Mouse (Mus musculus) testis, adult 2 months (tissue): ENCODE data around the gene Cyp21a1. TPM values are rescaled to one million over a fixed set of nuclear protein-coding genes. Genes with fewer than 3 reads are reported as not detected.
A peak's percentile ranks its signal among the peaks of the same experiment; 100 is the strongest.
"Not testable (repeated sequence)": the region's sequence is repeated elsewhere in the genome, so short reads cannot be mapped to it uniquely, and the experiment has no call there.

Experiments used
- H3K27ac ChIP-seq: fragments of 200-500 bp; 2 replicates; pipeline ENCODE4 v1.5.1; 2012; ENCODE audit warnings: low read depth, low read length; ENCODE audit not compliant: control insufficient read depth, insufficient read depth
- H3K27me3 ChIP-seq: fragments of 200-500 bp; 2 replicates; pipeline ENCODE4 v1.6.1; 2012; ENCODE audit warnings: mild to moderate bottlenecking, low read length, moderate library complexity; ENCODE audit not compliant: control insufficient read depth, insufficient read depth
- H3K36me3 ChIP-seq: fragments of 200-500 bp; 2 replicates; pipeline ENCODE4 v1.6.1; 2012; ENCODE audit warnings: mild to moderate bottlenecking, low read length; ENCODE audit not compliant: control insufficient read depth, insufficient read depth
- H3K4me1 ChIP-seq: fragments of 200-500 bp; 2 replicates; pipeline ENCODE4 v1.6.1; 2012; ENCODE audit warnings: low read length; ENCODE audit not compliant: control insufficient read depth, insufficient read depth
- H3K4me3 ChIP-seq: fragments of 200-500 bp; 2 replicates; pipeline ENCODE4 v1.5.1; 2012; ENCODE audit warnings: low read depth, mild to moderate bottlenecking, low read length, moderate library complexity, mixed read lengths; ENCODE audit not compliant: control insufficient read depth
- CTCF ChIP-seq: fragments of 200-500 bp; IDR thresholded peaks from 2 replicates; pipeline ENCODE4 v1.5.1; 2012; ENCODE audit warnings: low read depth, mild to moderate bottlenecking, inconsistent platforms, low read length, moderate library complexity; ENCODE audit not compliant: control insufficient read depth, insufficient read depth, insufficient replicate concordance
- POLR2A ChIP-seq: fragments of 200-500 bp; IDR thresholded peaks from 2 replicates; pipeline ENCODE4 v1.6.1; 2012; ENCODE audit warnings: low read depth, mild to moderate bottlenecking, inconsistent platforms, low read length, moderate library complexity; ENCODE audit not compliant: control insufficient read depth
- polyA plus RNA-seq: library from polyadenylated mRNA; depleted of rRNA; stranded (reverse); fragments of >200 nt; gene quantifications from 2 replicates; pipeline ENCODE4 v1.2.3, GENCODE M21; 2012; rRNA removed

Gene Cyp21a1
- polyA plus RNA-seq, result 1.1 and 1.4 TPM in 2 replicates

GRCm38 (mm10) chr17:34804301-34804700 is at the start of gene Cyp21a1:
Gene Cyp21a1 (minus strand): TSS chr17:34804561.
- not testable (repeated sequence) for H3K4me1 ChIP-seq, H3K27me3 ChIP-seq, H3K4me3 ChIP-seq, H3K27ac ChIP-seq, H3K36me3 ChIP-seq

DNA sequence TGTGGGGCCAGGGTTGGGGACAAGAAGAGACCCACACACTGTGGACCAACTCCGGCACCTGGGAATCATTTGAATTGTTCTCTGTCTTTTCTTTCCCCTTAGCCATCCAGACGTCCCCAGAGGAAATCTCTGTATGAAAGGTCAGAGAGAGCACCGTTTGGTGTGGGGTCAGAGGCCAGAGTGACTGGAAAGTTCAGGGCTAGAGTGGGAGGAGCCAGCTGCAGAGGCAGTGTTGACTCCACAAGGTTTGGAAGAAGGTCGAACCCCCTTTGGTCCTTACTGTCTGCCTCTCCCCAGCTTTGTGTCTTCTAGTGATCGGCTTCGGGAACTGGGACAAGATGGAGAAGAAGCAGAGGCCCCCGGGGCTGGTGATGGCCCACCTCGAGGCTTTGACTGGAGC is 49.1 kb upstream of the Cyp21a1 start:
- no peak overlapping the region for H3K4me3 ChIP-seq
- peaks cover 3% of the 10 kb centered on the region for H3K4me1 ChIP-seq
- H3K27me3 ChIP-seq, result no peaks in the 10 kb centered on the region
- no peaks in the 10 kb centered on the region for H3K36me3 ChIP-seq
- TF ChIP-seq CTCF (no peak), POLR2A (no peak)
- no peak overlapping the region for H3K27ac ChIP-seq

GRCm38 (mm10) chr17:34850517-34851125 is 46.3 kb upstream of the Cyp21a1 start:
- Histone ChIP-seq H3K27me3 (no peaks in the 10 kb centered on the region), H3K27ac (peak overlapping the region; percentile 20; the same call in 1 of the 2 replicates), H3K4me3 (peak overlapping the region; percentile 88), H3K36me3 (peaks cover 2% of the 10 kb centered on the region; the same call in 1 of the 2 replicates), H3K4me1 (peaks cover 3% of the 10 kb centered on the region)
- TF ChIP-seq CTCF (no peak), POLR2A (no peak)

- H3K4me1 ChIP-seq, result peaks cover 3% of the 10 kb centered on the region
- peak within 1 kb of the TSS; percentile 85 for H3K27ac ChIP-seq
- H3K27me3 ChIP-seq, result no peaks in the 10 kb centered on the region
- peaks cover 2% of the 10 kb centered on the region; the same call in 1 of the 2 replicates for H3K36me3 ChIP-seq
- peak within 1 kb of the TSS; percentile 88 for H3K4me3 ChIP-seq
- TF ChIP-seq POLR2A (0 out of 2 replicates have a peak, but pooled peaks have one; percentile 15), CTCF (no peak)
These were observed 45.6 kb upstream of the Cyp21a1 start, which contains the start of the genes Skiv2l and Nelfe for GRCm38 (mm10) chr17:34849722-34850516. Gene Skiv2l (minus strand): TSS chr17:34850210. Gene Nelfe (plus strand): TSS chr17:34850391.

DNA sequence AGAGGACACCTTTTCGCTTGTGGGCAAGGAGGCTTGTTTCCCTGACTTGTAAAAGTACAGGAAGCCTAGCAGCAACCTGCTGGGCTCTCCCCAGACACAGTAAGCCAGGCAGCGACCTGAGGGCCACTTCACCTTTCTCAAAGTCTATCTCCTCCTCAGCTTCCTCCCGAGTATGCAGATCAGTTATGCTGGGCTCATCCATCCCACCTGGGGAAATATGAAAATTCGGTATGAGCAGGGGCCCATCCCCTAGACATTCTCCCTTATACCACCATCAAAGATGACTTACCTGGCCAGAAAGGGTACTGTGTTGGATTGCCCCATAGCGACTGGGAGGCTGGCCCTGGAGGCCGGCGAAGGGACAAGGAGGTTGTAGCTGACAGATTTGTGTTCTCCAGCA is 43.3 kb upstream of the Cyp21a1 start:
- no peaks in the 10 kb centered on the region for H3K27me3 ChIP-seq
- H3K4me1 ChIP-seq, result peaks cover 3% of the 10 kb centered on the region
- no peak overlapping the region for H3K4me3 ChIP-seq
- no peak for TF ChIP-seq POLR2A
- no peak for TF ChIP-seq CTCF
- H3K27ac ChIP-seq, result no peak overlapping the region
- peaks cover 2% of the 10 kb centered on the region; the same call in 1 of the 2 replicates for H3K36me3 ChIP-seq

DNA sequence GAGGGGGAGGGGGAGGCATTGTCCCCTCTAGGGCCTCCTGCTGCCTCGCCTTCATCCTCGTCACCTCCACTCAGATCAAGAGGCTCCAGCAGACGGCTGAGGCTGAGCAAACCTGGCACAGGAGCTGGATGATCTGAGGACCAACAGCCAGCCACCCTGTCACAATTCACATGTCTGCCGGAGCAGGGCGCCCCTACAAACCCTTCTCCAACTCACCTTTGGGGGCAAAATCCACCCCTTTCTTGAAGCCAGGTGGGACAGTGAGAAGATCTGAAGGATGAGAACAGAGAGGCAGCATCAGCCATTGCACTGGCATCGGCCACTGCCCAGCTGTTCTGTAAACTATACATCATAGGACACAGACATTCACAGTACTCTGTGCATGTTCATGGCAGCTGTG is 42.8 kb upstream of the Cyp21a1 start:
- H3K4me3 ChIP-seq, result no peak overlapping the region
- H3K36me3 ChIP-seq, result peaks cover 2% of the 10 kb centered on the region; the same call in 1 of the 2 replicates
- TF ChIP-seq POLR2A (no peak), CTCF (no peak)
- H3K27me3 ChIP-seq, result no peaks in the 10 kb centered on the region
- H3K4me1 ChIP-seq, result peaks cover 3% of the 10 kb centered on the region
- no peak overlapping the region for H3K27ac ChIP-seq

DNA sequence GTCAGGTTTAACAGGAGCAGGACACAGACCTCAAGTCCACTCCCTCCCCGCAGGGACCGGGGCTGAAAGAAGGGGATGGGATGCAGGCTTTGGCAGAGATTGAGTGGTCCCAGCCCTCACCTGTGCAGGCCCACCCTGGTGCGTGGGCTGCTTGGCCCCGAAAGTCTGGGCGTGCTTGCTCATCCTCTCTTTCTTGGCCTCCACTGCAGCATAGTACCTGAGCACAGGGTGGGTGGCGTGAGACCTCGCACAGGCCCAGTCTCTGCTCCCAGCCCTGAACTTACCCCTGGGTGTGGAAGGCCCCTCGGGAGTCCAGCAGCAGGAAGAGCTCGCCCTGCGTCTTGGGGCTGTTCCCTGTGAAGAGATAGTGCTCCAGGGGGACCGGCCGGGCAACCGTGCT is 40.5 kb upstream of the Cyp21a1 start:
- no peak for TF ChIP-seq POLR2A
- TF ChIP-seq CTCF, result no peak
- peaks cover 2% of the 10 kb centered on the region; the same call in 1 of the 2 replicates for H3K36me3 ChIP-seq

More for the DNA sequence above, 40.5 kb upstream of the Cyp21a1 start:
- Histone ChIP-seq H3K27ac (no peak overlapping the region), H3K4me3 (no peak overlapping the region), H3K4me1 (no peaks in the 10 kb centered on the region), H3K27me3 (no peaks in the 10 kb centered on the region)
